ENCODE assay signal across 8 mouse cellular contexts in genomic region chr13:15462830-15463491, GRCm38 (mm10). TPM values are rescaled to one million over a fixed set of nuclear protein-coding genes. Genes with fewer than 3 reads are reported as not detected.
DNase-seq lines count a peak whose midpoint lies in the region; ATAC-seq lines count a peak whose summit lies in the region.

Gene Gli3 (plus strand): TSS chr13:15463235.

- WGBS in forebrain, embryonic 12.5 days, result 1% methylated on average over 22 of the region's 76 CpGs
- WGBS in heart, embryonic 15.5 days, result under 1% methylated on average over 50 of the region's 76 CpGs

- H3K36me3 ChIP-seq in forebrain, embryonic 12.5 days (replicated peaks), result no peaks in the 10 kb centered on the region
- H3K36me3 ChIP-seq in heart, embryonic 15.5 days, result no peaks in the 10 kb centered on the region

- peak within 1 kb of the TSS; percentile 99 for H3K27ac ChIP-seq in forebrain, embryonic 12.5 days
- H3K27ac ChIP-seq in heart, embryonic 15.5 days, result peak within 1 kb of the TSS; percentile 91

- ATAC-seq in forebrain, embryonic 12.5 days (ENCODE audit: low FRiP score), result peak; percentile 94
- ATAC-seq in heart, embryonic 15.5 days (replicated peaks; ENCODE audit: insufficient number of reproducible peaks, insufficient read depth, low FRiP score, low read depth), result peak; percentile 95

- no peaks in the 10 kb centered on the region for H3K9me3 ChIP-seq in forebrain, embryonic 12.5 days
- no peaks in the 10 kb centered on the region for H3K9me3 ChIP-seq in heart, embryonic 15.5 days (replicated peaks)

- peak within 1 kb of the TSS; percentile 68 for H3K4me2 ChIP-seq in forebrain, embryonic 12.5 days
- H3K4me2 ChIP-seq in heart, embryonic 15.5 days, result peak within 1 kb of the TSS; percentile 96

- peaks cover 33% of the 10 kb centered on the region for H3K4me1 ChIP-seq in forebrain, embryonic 12.5 days
- peaks cover 4% of the 10 kb centered on the region; the same call in 1 of the 2 replicates for H3K4me1 ChIP-seq in heart, embryonic 15.5 days (replicated peaks)

- peak; percentile 81 for DNase-seq in ES-CJ7 (ENCODE audit: low read depth, low spot score)
- DNase-seq in adrenal gland, postnatal 25 days, result peak; percentile 82
- peak; percentile 84 for DNase-seq in kidney, postnatal 14 days
- peak; percentile 36 to 59 for DNase-seq in lung, adult 18-20 months
- DNase-seq in ovary, adult 18-20 months (ENCODE audit: low spot score), result peak; percentile 60
- DNase-seq in B cell, adult 2 months, result no peak

- H3K27me3 ChIP-seq in forebrain, embryonic 12.5 days, result no peaks in the 10 kb centered on the region
- H3K27me3 ChIP-seq in heart, embryonic 15.5 days, result peaks cover 51% of the 10 kb centered on the region

- H3K9ac ChIP-seq in forebrain, embryonic 12.5 days, result peak within 1 kb of the TSS; percentile 92
- peak within 1 kb of the TSS; percentile 78 for H3K9ac ChIP-seq in heart, embryonic 15.5 days

- H3K4me3 ChIP-seq in forebrain, embryonic 12.5 days (replicated peaks), result peak within 1 kb of the TSS; percentile 94
- peak within 1 kb of the TSS; percentile 77 for H3K4me3 ChIP-seq in heart, embryonic 15.5 days

RNA-seq across cellular contexts. Expression of gene Gli3, which starts in this region (rescaled TPM):
- total RNA-seq in adrenal gland, postnatal 25 days (2021), result 10.1 and 11.4 TPM in 2 replicates
- polyA plus RNA-seq in forebrain, embryonic 12.5 days (2016; fragmentation: Nextera tagmentation; extraction: Ambion mirVana), result 47.2 and 48.2 TPM in 2 replicates
- 4.8 and 7.7 TPM in 2 replicates for polyA plus RNA-seq in heart, embryonic 15.5 days (2015; fragmentation: Nextera tagmentation; extraction: Ambion mirVana)

Comparison
In these comparisons a context has a peak if more than half of its experiments do, and no peak if none do; other contexts are left out.
1. DNase-seq: peak in ES-CJ7 (single experiment), adrenal gland, postnatal 25 days (single experiment), kidney, postnatal 14 days (single experiment), lung, adult 18-20 months (2 of 2) and ovary, adult 18-20 months (single experiment); none in B cell, adult 2 months (0 of 2).